Mouse (Mus musculus): ENCODE data around the gene Copg1. TPM values are rescaled to one million over a fixed set of nuclear protein-coding genes. Genes with fewer than 3 reads are reported as not detected.
"Not testable (repeated sequence)": the region's sequence is repeated elsewhere in the genome, so short reads cannot be mapped to it uniquely, and the experiment has no call there.

The Copg1 gene
- total RNA-seq, 2 experiments from 2014 or later = 29.2 to 34.4 TPM

GRCm38 (mm10) chr6:87921201-87921600, 33.6 kb downstream of the Copg1 start:
- TF ChIP-seq CTCF (IDR thresholded peaks at IDR 0.05) = no peak
- intact Hi-C loops (cut with DNase I) = no loop called here

GRCm38 (mm10) chr6:87923624-87924023, 36.0 kb downstream of the Copg1 start:
- no peak overlapping the region for H3K4me3 ChIP-seq
- TF ChIP-seq CTCF (IDR thresholded peaks at IDR 0.05) = no peak
- no peak for DNase-seq
- intact Hi-C loops (cut with DNase I) = no loop called here
- H3K27ac ChIP-seq = no peak overlapping the region

More at GRCm38 (mm10) chr6:87921201-87921600, 33.6 kb downstream of the Copg1 start:
- no peak for DNase-seq
- H3K4me3 ChIP-seq = no peak overlapping the region
- H3K27ac ChIP-seq = no peak overlapping the region

GRCm38 (mm10) chr6:87935037-87935436, 47.4 kb downstream of the Copg1 start:
- peak; percentile 46 for DNase-seq
- intact Hi-C loops (cut with DNase I) = no loop called here
- TF ChIP-seq CTCF (IDR thresholded peaks at IDR 0.05) = no peak
- Histone ChIP-seq H3K27ac (no peak overlapping the region), H3K4me3 (no peak overlapping the region)

- no peak for TF ChIP-seq CTCF (IDR thresholded peaks at IDR 0.05)
- Histone ChIP-seq H3K27ac (no peak overlapping the region), H3K4me3 (no peak overlapping the region)
- DNase-seq = no peak
- intact Hi-C loops (cut with DNase I) = no loop called here
Measured at GRCm38 (mm10) chr6:87937178-87937788, 49.7 kb downstream of the Copg1 start.

- intact Hi-C loops (cut with DNase I) = no loop called here
- Histone ChIP-seq H3K27ac (no peak overlapping the region), H3K4me3 (no peak overlapping the region)
- no peak for DNase-seq
- TF ChIP-seq CTCF (IDR thresholded peaks at IDR 0.05) = no peak
Measured at GRCm38 (mm10) chr6:87938941-87939340, 51.3 kb downstream of the Copg1 start.

- no peak for DNase-seq
- TF ChIP-seq CTCF (IDR thresholded peaks at IDR 0.05) = no peak
- Histone ChIP-seq H3K4me3 (no peak overlapping the region), H3K27ac (no peak overlapping the region)
- intact Hi-C loops (cut with DNase I) = no loop called here
Measured at GRCm38 (mm10) chr6:87942179-87942578, 54.6 kb downstream of the Copg1 start.

GRCm38 (mm10) chr6:87962457-87962856, 74.8 kb downstream of the Copg1 start:
- intact Hi-C loops (cut with DNase I); H3K27ac ChIP-seq; H3K4me3 ChIP-seq; DNase-seq: not testable (repeated sequence)

Other genes starting within 250 kb of the Copg1 start
- 1 to 10 TPM; 2.0 to 2.7 TPM for gene Aplf, start 215.6 kb upstream of the Copg1 start, total RNA-seq (2021)
- under 1 TPM; 0.70 to 0.82 TPM for gene Efcc1, start 156.9 kb upstream of the Copg1 start, total RNA-seq (2021)
- not detected for gene Gp9, start 109.7 kb upstream of the Copg1 start, total RNA-seq (2021)
- gene Rab43, start 75.7 kb upstream of the Copg1 start, total RNA-seq (2021) = 1 to 10 TPM; 3.9 to 4.9 TPM
- gene Gm45140, start 52.0 kb upstream of the Copg1 start, total RNA-seq (2021) = 1 to 10 TPM in 1 of 2 experiments, under 1 TPM in 1; 0.45 to 1.7 TPM
- 10 to 100 TPM; 17.7 to 21.1 TPM for gene Isy1, start 49.0 kb upstream of the Copg1 start, total RNA-seq (2021)
- gene Cnbp, start 36.7 kb upstream of the Copg1 start, total RNA-seq (2021) = 100 to 1,000 TPM; 475 to 511 TPM
- gene Hmces, start 26.1 kb downstream of the Copg1 start, total RNA-seq (2021) = 1 to 10 TPM; 5.9 to 6.4 TPM
- gene H1fx, start 93.8 kb downstream of the Copg1 start, total RNA-seq (2021) = 1 to 10 TPM in 1 of 2 experiments, under 1 TPM in 1; 0.99 to 1.6 TPM
- gene Rab7, start 157.5 kb downstream of the Copg1 start, total RNA-seq (2021) = 100 to 1,000 TPM; 320 to 401 TPM
- gene Rpn1, start 196.7 kb downstream of the Copg1 start, total RNA-seq (2021) = 10 to 100 TPM; 75.9 to 83.2 TPM